Mouse (Mus musculus) left cerebral cortex, postnatal 36 days (tissue): Measurements from ENCODE around the gene Pla2g4e. TPM values are rescaled to one million over a fixed set of nuclear protein-coding genes. Genes with fewer than 3 reads are reported as not detected.

Experiments used
- DNase-seq, 2 experiments: peaks; one replicate each; pipeline ENCODE4 v3.0.0; 2021 to 2022; ENCODE audit warnings: low spot score in 2 of 2, mixed read lengths in 1 of 2
- intact Hi-C: fragments of 180-260 bp; cut with DNase I; formaldehyde crosslinking; loops from one replicate; pipeline ENCODE4 v1.15.1; 2025
- total RNA-seq, 2 experiments: library from RNA; stranded (reverse); gene quantifications; 2 replicates each; pipeline ENCODE4 v1.2.3; 2021

Gene Pla2g4e
- total RNA-seq, result 10 to 100 TPM; 18.5 to 21.7 TPM

DNA sequence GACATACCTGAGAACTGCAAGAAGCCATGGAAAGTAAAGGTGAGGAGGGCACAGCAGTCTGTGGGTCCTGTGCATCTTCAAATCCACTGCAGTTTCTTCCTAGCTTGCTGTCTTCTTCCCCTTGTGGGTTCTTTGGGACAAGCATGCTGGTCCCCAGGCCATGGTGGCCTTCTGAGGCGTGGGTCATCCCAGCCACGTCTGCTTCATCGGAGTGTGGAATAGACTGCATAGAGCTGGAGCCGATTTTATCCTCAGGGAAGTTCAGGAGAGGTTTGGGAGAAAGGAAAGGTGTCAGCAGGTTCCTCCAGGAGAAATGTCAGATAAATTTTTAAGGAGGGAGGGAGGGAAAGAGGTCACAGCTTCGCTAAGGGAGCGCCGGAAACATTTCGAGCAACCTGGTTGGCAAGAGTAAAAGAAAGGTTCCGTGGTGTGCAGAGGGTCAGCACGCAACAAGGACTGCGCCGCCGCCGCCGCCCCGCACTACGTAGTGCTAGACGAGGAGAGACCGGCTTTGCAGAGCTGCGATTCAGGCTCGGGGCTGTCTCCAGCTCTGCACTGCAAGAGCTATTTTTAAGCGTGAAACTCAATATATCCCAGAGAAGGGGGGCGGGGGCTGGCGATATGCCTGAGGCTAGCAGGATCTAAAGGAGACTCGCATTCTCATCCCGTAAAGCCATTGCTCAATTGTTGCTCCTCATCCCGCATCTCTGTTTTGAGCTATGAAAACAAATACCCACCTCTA, at the start of gene Pla2g4e:
Gene Pla2g4e, minus strand, starts transcription at position 657 of the 742 bp plus-strand sequence.
- intact Hi-C loops, result no loop called here
- DNase-seq, result peak; percentile 44 to 47

DNA sequence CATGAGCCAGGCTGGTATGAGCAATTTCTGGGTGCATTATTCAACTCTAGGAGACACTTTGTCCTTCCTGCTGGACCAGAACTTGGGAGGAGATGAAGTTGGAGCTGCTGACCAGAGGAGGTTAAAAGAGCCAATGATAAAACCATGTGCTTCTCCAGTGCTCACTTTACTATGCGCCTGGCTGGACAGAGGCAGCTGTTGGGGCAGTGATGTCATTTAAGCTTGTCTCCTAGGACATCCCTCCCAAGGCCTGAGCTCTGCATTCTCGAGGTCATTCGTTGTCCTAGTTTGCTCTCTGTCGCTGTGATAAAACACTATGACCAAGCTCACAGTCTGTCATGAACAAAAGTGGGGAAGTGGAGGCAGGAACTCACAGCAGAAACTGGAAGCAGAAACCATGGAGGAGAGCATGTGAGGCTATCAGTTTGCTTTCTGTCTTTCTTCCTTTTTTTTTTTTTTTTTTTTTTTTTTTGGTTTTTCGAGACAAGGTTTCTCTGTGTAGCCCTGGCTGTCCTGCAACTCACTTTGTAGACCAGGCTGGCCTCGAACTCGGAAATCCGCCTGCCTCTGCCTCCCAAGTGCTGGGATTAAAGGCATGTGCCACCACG, 46.4 kb upstream of the Pla2g4e start:
- no peak for DNase-seq
- intact Hi-C loops, result no loop called here

DNA sequence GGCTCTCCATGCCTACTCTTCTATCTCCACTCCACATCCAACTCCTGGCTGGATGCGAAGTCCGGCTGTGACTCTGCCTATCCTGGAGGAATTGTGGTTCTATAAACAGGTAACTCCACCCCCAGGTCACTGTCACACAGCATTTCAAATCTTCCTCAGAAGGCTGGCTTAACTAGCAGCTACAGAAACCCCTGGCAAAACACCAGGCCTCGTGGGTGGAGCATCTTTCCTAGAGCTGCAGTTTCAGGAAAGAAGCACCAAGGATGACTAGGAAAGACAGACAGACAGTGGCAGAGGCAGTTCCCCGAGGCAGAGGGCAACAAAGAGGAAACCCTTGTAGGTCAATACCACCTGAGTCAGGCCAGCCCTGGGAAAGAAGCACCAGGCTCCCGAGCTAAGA, 43.9 kb upstream of the Pla2g4e start, which contains the start of gene Pla2g4d:
Gene Pla2g4d, minus strand, starts transcription at position 203 of the 400 bp plus-strand sequence.
- DNase-seq, result peak in 1 of 2 experiments; percentile 28
- intact Hi-C loops, result no loop called here

DNA sequence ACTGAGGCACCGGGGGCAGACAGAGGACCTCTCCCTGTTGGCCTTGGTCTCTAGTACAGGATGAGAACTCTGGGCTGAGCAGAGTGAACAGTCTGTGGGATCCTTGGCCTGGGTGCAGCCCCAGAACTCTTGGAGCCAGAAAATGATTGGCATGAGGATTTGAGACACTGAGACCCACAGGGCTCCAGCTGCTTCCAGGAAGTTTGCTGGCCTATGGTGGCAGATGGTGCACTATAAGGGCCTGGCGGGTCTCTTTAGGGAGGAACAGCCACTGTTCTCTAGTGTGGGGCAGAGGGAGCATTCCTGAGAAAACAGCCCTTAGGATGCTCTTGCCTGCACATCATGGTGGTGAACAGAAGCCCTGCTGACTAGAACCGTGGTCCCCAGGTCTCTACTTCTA, 43.3 kb upstream of the Pla2g4e start:
- intact Hi-C loops, result no loop called here
- no peak for DNase-seq

DNA sequence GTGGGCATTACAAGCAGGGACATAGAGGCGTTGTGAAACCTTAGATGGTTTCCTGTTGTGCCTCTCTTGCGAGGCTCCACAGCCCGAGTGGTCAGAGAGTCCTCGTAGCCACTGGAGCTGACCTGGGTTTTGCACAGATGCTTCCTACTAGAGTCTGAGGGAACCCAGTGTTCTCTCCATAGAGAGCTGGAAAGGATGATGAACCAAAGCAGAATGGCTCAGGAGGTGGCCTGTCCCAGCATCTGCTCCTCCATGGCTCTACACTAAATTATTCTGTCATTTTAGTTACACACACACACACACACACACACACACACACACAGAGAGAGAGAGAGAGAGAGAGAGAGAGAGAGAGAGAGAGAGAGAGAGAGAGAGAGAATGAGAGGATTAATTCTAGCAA, 40.5 kb upstream of the Pla2g4e start:
- DNase-seq, result no peak
- intact Hi-C loops, result no loop called here

DNA sequence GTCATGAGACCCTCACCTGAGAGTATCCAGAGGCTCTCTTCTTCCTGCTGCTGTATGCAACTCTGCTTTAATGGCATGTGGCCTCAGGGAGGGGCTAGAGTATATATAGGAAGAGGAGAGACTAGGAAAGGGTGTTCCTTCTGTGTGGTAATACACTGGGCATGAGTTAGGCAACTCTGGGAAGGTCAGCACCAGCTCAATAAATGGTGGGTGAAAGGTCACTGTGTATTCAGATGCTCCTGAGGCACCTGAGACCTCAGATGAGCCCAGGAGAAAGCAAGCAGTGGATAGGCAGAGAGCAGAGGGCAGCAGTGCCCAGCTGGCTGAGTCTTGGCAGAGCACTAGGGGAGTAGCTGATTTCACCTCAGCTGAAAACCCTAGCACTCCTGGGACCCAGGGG, 39.6 kb upstream of the Pla2g4e start:
- intact Hi-C loops, result no loop called here
- no peak for DNase-seq

DNA sequence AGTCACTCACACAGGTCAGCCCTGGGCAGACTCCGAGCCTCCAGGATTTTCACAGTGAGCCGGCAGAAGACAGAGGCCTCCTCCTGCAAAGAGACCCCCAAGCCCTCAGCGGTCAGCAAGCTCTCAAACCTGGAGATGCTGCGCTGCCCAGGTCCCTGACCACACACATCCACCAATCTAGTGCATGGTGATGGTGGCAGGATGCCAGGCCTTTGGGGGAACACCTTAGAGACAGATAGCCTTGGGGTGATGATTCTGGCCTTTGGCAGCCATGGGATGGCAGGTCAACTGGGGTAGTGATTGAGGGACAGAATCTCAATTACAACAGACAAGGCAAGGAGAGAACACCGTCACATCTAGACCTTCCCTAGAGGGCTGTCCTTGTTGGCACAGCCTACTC, 39.0 kb upstream of the Pla2g4e start:
- intact Hi-C loops, result no loop called here
- DNase-seq, result no peak

DNA sequence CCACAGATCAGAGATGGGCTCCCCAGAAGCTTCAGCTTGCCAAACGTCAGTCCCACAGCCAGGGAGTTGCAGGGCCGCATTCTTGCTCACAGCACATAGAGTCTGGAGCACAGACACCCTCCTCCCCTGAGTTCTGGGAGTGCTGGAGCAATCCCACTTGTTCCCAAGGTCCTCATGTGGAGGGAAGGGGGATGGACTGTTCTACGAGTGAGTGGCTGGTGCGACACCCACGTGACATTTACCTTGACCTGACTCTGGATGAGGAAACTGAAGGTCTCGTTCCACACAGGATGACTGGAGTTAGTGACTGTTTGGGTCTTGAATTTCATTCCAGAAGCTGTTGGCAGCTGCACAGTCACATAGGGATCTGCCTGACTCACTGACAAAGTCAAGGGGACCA, 38.4 kb upstream of the Pla2g4e start:
- DNase-seq, result no peak
- intact Hi-C loops, result no loop called here

DNA sequence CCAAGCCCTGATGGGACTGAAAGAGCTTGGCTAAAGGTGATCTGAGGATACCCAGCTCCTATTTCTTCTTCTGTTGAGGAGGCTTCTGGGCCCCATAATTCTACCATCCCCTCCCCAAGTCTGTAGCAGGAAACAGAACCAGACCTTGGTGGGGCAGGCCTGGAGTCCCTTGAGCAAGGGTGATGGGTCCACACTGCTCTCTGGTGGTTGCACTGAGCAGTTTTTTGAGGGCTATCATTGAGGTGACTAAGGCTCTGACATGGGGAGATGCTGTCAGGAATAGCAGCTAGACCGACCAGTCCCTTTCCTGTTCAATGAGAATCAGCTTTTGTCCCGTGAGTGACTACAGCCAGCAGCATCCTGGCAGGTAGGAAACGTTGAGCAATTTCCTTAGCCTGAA, 36.1 kb upstream of the Pla2g4e start:
- DNase-seq, result no peak
- intact Hi-C loops, result no loop called here

DNA sequence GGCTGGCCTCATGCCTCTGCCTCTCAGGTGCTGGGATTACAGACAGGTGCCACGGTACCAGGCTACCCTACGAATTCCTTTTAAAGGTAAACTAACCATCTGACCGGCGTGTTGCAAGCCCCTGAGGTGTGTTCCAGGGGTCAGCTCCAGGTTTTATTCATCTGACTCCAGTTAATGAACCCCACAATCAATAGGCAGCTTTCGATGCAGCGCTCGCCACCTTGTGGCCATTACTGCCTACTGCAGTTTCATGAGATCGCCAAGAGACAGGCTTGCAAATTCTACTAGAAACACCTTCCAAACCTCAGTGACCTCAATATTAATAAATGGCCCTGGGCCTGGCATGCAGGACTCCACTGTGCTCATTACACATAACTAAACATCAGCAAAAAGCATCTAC, 34.8 kb upstream of the Pla2g4e start:
- peak; percentile 35 to 47 for DNase-seq
- intact Hi-C loops, result loop anchor here (5.0 kb wide), 2 partner anchors 108 to 198 kb away; no protein-coding TSS in a partner anchor

DNA sequence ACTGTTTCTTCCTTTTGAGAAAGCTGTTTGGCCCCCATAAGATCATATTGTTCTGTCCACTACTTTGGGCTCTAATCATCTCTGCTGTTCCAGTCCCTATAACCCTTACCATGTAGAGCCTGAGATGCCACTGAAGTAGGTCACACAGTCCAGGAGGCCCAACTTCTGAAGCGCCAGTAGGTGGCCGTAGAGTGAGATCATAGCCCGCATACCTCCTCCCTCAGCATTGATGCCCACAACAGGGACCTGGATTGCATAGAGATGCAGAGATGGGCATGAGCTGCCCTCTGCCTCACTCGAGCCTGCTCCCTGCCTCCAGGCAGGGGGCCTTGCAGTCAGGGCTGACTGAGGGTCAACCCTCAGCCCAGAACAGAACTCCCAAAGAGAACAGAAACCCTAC, 31.8 kb upstream of the Pla2g4e start:
- no peak for DNase-seq
- intact Hi-C loops, result loop anchor here (5.0 kb wide), 2 partner anchors 105 to 195 kb away; no protein-coding TSS in a partner anchor

DNA sequence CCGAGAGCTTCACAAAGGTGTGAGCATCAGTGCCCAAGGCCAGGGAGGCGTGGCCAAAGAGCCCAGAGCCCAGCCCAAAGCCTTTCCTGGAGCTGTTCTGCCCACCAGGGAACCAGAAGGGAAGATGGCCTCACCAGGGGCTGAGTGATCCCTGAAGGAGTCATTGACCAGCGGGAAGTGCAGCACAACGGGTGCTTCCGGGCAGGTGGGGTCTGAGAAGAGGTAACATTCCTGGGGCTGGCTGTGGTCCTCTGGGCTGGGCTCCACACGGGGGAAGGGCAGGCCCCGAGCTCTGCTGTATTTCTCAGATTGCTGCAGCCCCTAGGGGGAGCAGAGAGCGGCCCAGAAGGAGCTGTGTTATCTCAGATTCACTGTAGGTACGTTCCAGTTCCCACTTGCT, 23.5 kb upstream of the Pla2g4e start:
- DNase-seq, result no peak
- intact Hi-C loops, result no loop called here

DNA sequence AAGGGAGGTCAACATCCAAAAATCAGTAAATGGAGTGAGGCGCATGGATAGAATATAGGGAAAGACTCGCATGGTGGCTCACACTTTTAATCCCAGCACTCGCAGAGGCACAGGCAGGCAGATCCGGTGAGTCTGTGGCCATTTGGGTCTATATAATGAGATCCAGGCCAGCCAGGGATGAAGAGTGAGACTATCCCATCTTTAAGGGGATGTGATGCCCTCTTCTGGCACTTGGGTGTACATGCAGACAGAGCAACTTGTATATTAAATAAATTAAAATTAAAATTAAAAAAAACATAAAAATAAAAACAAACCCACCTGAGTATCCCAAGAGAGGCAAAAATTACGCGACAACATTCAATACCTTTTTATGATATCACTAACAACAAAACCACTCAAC, 20.4 kb upstream of the Pla2g4e start:
- no peak for DNase-seq
- intact Hi-C loops, result no loop called here

DNA sequence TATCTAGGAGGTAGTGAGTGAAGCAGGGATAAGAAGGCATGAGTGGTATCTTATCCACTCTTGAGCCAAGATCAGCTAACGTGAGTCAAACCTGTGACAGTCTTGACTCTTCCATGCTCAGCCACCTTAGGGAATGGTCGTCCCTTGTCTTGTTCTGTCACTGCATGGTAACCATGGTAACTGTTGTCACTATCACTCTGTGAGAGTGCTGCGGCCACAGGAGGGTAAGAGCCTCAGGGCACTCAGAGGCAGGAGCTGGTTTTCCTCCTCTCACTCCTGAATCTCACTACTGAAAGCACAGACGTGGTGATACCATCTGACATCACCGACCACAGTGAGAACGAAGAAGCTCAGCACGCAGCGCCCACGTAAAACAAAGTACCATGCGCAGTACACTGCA, 19.7 kb upstream of the Pla2g4e start:
- no peak for DNase-seq
- intact Hi-C loops, result no loop called here

DNA sequence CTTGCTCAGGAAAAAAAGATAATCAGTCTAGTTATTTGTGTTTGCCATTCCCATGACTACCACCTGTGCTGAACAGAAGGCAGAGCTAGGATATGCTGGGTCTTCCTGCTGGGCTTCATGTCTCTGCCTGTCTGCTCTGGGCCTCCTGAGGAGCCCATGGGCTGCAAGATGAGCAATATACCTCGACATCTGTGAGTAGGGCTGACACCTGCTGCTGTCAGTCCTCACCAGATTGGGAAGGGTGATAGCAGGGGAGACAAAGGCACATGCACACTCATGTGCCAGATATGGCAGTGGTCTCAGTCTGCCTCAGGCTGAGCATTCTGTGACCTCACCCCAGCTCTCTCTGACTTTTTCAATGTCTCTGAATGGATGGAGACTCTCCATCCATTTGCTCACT, 17.7 kb upstream of the Pla2g4e start:
- intact Hi-C loops, result no loop called here
- DNase-seq, result no peak

DNA sequence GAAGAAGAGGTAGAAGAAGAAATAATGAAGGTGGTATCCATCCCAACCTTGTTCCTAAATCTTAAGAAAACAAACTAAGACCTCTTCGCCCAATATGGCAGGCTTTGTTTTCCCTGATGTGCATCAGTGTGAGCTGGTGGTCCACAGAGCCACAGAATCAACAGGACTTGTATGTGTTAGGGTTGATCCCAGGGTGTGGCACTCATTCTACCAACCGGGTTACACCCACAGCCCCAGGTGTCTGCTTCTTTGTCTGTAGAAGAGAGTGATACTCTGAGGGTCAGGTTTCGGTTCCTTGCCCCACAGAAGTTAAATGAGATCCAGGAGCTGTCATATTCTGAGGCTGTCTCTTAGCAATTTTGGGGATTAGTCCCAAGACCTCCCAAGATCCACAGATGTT, 16.2 kb upstream of the Pla2g4e start:
- no peak for DNase-seq
- intact Hi-C loops, result no loop called here

DNA sequence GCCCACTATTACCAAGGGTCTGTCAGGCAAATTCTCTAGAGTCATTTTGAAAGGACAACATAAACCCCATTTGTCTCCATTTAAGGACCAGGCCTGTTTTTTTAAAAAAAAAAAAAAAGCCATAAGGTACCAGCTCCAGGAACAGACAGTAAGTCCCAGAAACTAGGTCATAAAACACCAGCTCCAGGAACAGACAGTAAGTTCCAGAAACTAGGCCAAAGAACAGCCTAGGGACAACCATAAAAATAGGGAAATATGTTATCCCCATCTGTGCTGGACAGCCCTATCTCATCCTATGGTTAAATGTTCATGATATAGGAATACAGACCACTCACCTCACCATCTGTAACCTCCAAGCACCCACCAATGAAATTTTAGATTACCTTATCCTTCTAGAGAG, 11.1 kb upstream of the Pla2g4e start:
- intact Hi-C loops, result no loop called here
- no peak for DNase-seq

DNA sequence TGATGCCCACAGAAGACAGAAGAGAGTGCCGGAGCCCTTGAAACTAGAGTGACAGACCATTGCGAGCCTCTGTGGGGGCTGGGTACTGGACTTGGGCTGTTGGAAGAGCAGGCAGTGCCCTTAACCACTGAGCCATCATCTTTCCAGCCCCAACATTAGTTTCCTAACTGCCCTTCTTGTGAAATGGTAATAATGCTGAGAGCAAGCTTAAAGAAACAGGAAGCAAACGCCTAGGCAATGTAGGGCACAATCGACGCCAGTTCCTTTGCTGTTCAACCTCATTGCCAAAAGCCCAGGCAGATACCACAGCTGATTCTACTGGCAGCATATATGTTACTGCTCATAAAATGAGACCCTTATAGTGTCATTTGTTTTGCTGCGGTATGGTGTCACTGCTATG, 7.5 kb upstream of the Pla2g4e start:
- no peak for DNase-seq
- intact Hi-C loops, result no loop called here

DNA sequence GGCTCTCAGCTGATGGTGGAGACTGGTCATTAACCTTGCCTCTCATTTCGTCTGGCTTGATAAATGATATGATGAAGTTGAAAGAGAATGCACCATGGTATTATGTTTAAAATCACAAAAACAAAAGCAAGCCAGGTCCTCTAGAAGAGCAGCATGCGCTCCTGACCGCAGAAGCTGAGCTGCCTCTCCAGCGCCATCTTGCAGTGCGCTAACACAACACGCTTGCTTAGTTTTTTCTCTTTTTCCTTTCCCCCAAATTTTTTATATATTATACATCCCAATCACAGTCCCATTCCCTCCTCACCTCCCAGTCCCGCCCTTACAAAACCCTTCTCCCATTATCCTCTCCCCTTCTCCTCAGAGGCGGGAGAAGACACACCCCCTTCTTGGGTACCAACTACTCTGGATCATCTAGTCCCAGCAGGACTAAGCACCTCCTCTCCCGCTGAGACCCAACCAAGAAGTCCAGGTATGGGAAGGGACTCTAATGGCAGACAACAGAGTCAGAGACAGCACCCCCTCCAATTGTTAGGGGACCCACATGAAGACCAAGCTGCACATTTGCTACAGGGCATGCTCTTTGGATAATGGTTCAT, 384 bp upstream of the Pla2g4e start:
- intact Hi-C loops, result no loop called here
- peak in 1 of 2 experiments; percentile 43 for DNase-seq

DNA sequence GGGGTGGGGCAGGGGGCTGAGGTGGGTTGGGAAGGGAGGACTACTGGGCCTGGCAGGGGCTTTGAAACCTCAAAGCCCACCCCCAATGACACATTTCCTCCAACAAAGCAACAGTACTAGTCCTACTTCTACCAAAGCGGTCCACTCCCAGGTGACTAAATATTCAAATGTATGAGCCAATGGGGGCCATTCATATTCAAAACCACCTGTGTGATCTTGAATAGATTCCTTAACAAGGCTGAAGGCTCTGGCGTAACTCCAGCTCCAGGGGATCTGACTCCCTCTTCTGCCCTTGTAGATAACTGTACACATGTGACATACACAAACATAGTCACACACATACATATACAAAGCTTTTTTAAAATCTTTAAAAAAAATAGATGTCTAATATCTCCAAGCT, 1.1 kb downstream of the Pla2g4e start:
- peak; percentile 12 to 24 for DNase-seq
- intact Hi-C loops, result no loop called here
